Mouse (Mus musculus): ENCODE measurements around the gene Uqcrc1. TPM values are rescaled to one million over a fixed set of nuclear protein-coding genes. Genes with fewer than 3 reads are reported as not detected.

The Uqcrc1 gene
- 443 and 465 TPM in 2 replicates for polyA plus RNA-seq (2015; fragmentation: Nextera tagmentation; extraction: Ambion mirVana)

- ATAC-seq (replicated peaks): peak; percentile 87
These were observed at the start of gene Uqcrc1 for GRCm38 (mm10) chr9:108936418-108937364. TSS of gene Uqcrc1 (plus strand) at chr9:108936633.

GRCm38 (mm10) chr9:108912308-108912707 is 24.1 kb upstream of the Uqcrc1 start:
- H3K27ac ChIP-seq: no peak overlapping the region
- H3K4me2 ChIP-seq: no peak overlapping the region
- H3K36me3 ChIP-seq (replicated peaks): no peaks in the 10 kb centered on the region
- 66% methylated on average over 6 of the region's 6 CpGs for WGBS
- no peak overlapping the region for H3K4me3 ChIP-seq
- H3K4me1 ChIP-seq: no peaks in the 10 kb centered on the region
- no peak overlapping the region for H3K9ac ChIP-seq
- no peaks in the 10 kb centered on the region for H3K9me3 ChIP-seq
- H3K27me3 ChIP-seq (replicated peaks): no peaks in the 10 kb centered on the region
- ATAC-seq (replicated peaks): no peak

More at GRCm38 (mm10) chr9:108936418-108937364, at the start of gene Uqcrc1:
- Histone ChIP-seq H3K9me3 (no peaks in the 10 kb centered on the region), H3K9ac (peak within 1 kb of the TSS; percentile 83), H3K27me3 (replicated peaks) (no peaks in the 10 kb centered on the region), H3K4me1 (peaks cover 7% of the 10 kb centered on the region), H3K4me3 (peak within 1 kb of the TSS; percentile 54), H3K36me3 (replicated peaks) (peaks cover 24% of the 10 kb centered on the region; the same call in 1 of the 2 replicates), H3K4me2 (peak within 1 kb of the TSS; percentile 73), H3K27ac (peak within 1 kb of the TSS; percentile 61)
- under 1% methylated on average over 58 of the region's 58 CpGs for WGBS

DNA sequence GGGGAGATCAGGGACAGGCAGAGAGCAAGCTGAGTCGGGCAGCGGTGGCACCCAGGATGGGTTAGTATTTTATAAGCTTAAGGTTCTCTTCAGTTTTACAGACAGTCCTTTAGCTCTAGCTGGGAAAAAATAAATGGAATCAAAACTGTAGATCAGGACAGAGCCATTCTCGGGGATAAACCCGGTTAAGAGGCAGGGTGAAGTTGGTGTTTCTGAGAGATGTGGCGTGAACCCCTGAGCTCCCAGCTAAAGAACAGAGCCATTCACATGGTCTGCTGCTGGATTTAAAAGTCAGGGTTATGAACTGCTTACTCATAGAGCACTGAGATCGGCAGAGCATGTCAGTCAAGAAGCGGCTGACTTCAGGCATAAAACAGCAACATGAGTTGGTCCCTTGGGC is 23.3 kb upstream of the Uqcrc1 start:
- no peak overlapping the region for H3K9ac ChIP-seq
- no peak overlapping the region for H3K4me3 ChIP-seq
- H3K4me2 ChIP-seq: no peak overlapping the region
- H3K4me1 ChIP-seq: no peaks in the 10 kb centered on the region
- H3K27me3 ChIP-seq (replicated peaks): no peaks in the 10 kb centered on the region
- no peak overlapping the region for H3K27ac ChIP-seq
- 83% methylated on average over 7 of the region's 7 CpGs for WGBS
- H3K9me3 ChIP-seq: no peaks in the 10 kb centered on the region
- ATAC-seq (replicated peaks): no peak
- no peaks in the 10 kb centered on the region for H3K36me3 ChIP-seq (replicated peaks)

DNA sequence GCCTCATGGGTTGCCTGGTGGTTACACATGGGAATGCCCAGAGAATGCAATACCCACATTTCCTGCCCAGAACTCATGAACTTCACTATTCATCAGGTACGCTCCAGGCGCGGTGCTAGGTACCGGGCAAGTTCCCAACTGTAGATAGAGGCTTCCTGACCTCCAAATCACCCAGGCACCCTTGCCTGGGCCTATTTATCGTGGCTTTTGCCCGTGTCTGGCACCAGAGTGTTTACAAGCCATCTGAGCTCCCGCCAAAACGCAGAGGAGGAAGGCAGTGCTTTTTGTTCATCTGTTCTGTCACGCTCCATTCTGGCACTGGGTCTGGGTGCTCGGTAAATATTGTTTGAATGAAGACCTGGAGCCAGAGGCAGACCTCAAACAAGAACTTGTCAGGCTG is 22.8 kb upstream of the Uqcrc1 start:
- no peak overlapping the region for H3K4me2 ChIP-seq
- no peak for ATAC-seq (replicated peaks)
- H3K4me1 ChIP-seq: no peaks in the 10 kb centered on the region
- H3K4me3 ChIP-seq: no peak overlapping the region
- no peaks in the 10 kb centered on the region for H3K36me3 ChIP-seq (replicated peaks)
- no peaks in the 10 kb centered on the region for H3K9me3 ChIP-seq
- no peak overlapping the region for H3K27ac ChIP-seq
- no peaks in the 10 kb centered on the region for H3K27me3 ChIP-seq (replicated peaks)
- 70% methylated on average over 10 of the region's 10 CpGs for WGBS
- H3K9ac ChIP-seq: 0 out of 2 replicates have a peak overlapping the region, but pooled peaks have one; percentile 7

- H3K4me1 ChIP-seq: no peaks in the 10 kb centered on the region
- H3K27me3 ChIP-seq (replicated peaks): no peaks in the 10 kb centered on the region
- ATAC-seq (replicated peaks): peak; percentile 66
- no peak within 1 kb of the TSS; the same call in 1 of the 2 replicates for H3K27ac ChIP-seq
- no peaks in the 10 kb centered on the region for H3K36me3 ChIP-seq (replicated peaks)
- H3K9me3 ChIP-seq: no peaks in the 10 kb centered on the region
- 0 out of 2 replicates have a peak within 1 kb of the TSS, but pooled peaks have one; percentile 7 for H3K9ac ChIP-seq
- no peak within 1 kb of the TSS for H3K4me3 ChIP-seq
- H3K4me2 ChIP-seq: no peak within 1 kb of the TSS
- 55% methylated on average over 6 of the region's 6 CpGs for WGBS
These were observed 21.9 kb upstream of the Uqcrc1 start, which contains the start of gene Tmem89 for GRCm38 (mm10) chr9:108914491-108914890. TSS of gene Tmem89 (plus strand) at chr9:108914619.

DNA sequence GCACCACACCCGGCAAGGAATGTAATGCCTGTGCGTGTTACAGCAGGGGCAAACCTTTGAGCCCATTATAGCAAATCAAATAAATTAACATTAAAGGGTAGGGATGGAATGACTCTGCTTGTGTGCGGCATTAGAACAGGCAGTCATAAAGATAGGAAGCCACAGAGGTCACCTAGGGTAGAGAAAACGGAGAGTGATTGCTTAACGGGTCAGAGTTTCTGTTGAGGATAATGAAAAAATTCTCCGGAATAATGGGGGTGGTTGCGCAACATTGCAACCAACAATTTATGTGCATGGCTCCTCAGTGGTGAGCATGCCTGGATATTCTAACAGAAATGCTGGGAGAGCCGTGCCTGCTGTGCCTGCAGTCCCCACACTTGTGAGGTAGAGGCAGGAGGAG is 10.5 kb upstream of the Uqcrc1 start:
- WGBS: 82% methylated on average over 8 of the region's 8 CpGs
- H3K4me3 ChIP-seq: no peak overlapping the region

GRCm38 (mm10) chr9:108928424-108928823 is 8.0 kb upstream of the Uqcrc1 start:
- ATAC-seq (replicated peaks): no peak
- no peak overlapping the region for H3K27ac ChIP-seq
- 88% methylated on average over 3 of the region's 3 CpGs for WGBS

More for the DNA sequence above, 10.5 kb upstream of the Uqcrc1 start:
- no peak overlapping the region for H3K9ac ChIP-seq
- H3K9me3 ChIP-seq: no peaks in the 10 kb centered on the region
- H3K36me3 ChIP-seq (replicated peaks): no peaks in the 10 kb centered on the region
- H3K27ac ChIP-seq: no peak overlapping the region
- H3K27me3 ChIP-seq (replicated peaks): no peaks in the 10 kb centered on the region
- no peaks in the 10 kb centered on the region for H3K4me1 ChIP-seq
- H3K4me2 ChIP-seq: no peak overlapping the region
- no peak for ATAC-seq (replicated peaks)

DNA sequence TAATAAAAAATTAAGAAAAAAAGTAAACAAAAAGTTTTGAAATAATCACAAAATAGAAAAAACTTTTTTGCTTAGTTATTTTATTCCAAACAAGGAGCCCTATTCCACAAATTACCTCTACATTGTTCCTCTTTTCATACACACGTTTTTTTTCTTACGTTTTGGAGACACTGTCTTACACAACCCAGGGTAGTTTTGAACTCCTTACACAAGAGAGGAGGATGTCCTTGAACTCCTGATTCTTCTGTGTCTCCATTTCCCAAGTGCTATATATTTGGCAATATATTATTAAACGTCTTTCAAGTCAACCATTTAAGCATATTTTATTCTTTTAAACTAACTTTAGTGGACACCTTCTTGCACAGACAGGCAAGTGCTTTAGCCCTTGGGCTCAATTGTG is 442 bp upstream of the Uqcrc1 start:
- Histone ChIP-seq H3K27me3 (replicated peaks) (no peaks in the 10 kb centered on the region), H3K4me3 (0 out of 2 replicates have a peak overlapping the region, but pooled peaks have one; percentile 54), H3K27ac (no peak overlapping the region), H3K4me1 (peaks cover 7% of the 10 kb centered on the region), H3K9ac (no peak overlapping the region), H3K9me3 (no peaks in the 10 kb centered on the region), H3K4me2 (peak overlapping the region; percentile 36), H3K36me3 (replicated peaks) (peaks cover 22% of the 10 kb centered on the region; the same call in 1 of the 2 replicates)
- 14% methylated on average over 3 of the region's 3 CpGs for WGBS
- 0 out of 2 replicates have a peak, but pooled peaks have one; percentile 38 for ATAC-seq (replicated peaks)

More at GRCm38 (mm10) chr9:108928424-108928823, 8.0 kb upstream of the Uqcrc1 start:
- no peaks in the 10 kb centered on the region for H3K9me3 ChIP-seq
- no peak overlapping the region for H3K4me3 ChIP-seq
- no peaks in the 10 kb centered on the region for H3K4me1 ChIP-seq
- no peaks in the 10 kb centered on the region for H3K27me3 ChIP-seq (replicated peaks)
- no peaks in the 10 kb centered on the region for H3K36me3 ChIP-seq (replicated peaks)
- H3K9ac ChIP-seq: no peak overlapping the region
- no peak overlapping the region for H3K4me2 ChIP-seq

DNA sequence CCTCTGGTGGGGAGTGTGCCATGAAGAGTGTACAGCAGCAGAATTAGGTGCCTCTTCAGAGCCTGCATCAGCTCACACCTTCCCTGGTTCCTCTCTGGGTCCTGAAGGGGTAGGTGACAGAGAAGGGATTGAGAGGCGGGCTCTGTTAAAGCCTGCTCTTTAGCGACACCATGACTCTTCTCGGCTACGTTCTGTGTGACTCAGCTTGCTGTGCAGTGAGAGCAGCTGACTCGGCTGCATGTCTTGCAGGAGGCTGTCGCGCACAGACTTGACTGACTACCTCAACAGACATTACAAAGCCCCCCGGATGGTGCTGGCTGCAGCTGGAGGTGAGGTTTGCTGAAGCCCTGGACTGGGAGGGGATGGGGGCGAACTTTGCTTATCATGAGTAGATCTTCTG is 8.7 kb downstream of the Uqcrc1 start:
- H3K27ac ChIP-seq: no peak overlapping the region
- no peak overlapping the region for H3K9ac ChIP-seq
- 80% methylated on average over 9 of the region's 9 CpGs for WGBS

DNA sequence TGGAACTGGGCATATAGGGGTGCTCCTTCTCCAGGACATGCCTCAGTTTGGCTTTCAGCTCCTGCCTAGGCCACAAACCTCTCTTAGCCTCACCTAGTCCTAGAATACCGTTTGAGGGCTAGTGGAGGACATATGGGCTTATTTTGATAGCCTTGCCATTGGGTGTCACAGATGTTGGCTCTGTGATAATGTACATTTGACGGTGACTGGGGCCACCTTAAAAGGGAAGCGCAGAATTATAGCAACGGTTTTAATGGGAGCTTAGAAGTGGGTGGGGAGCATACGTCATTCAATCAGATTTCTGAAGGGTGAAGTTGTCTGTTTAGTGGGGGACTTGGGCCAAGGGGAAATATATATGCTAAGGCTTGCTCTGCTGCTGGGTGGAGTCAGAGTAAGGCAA is 9.2 kb downstream of the Uqcrc1 start:
- WGBS: 87% methylated on average over 5 of the region's 5 CpGs
- no peak overlapping the region for H3K27ac ChIP-seq
- ATAC-seq (replicated peaks): no peak

More for the DNA sequence above, 8.7 kb downstream of the Uqcrc1 start:
- Histone ChIP-seq H3K36me3 (replicated peaks) (peaks cover 74% of the 10 kb centered on the region), H3K4me2 (no peak overlapping the region), H3K4me3 (no peak overlapping the region), H3K27me3 (replicated peaks) (no peaks in the 10 kb centered on the region), H3K9me3 (no peaks in the 10 kb centered on the region), H3K4me1 (0 out of 2 replicates have a peak, but pooled peaks cover 4% of the 10 kb centered on the region)
- no peak for ATAC-seq (replicated peaks)

GRCm38 (mm10) chr9:108949231-108949966 is 13.0 kb downstream of the Uqcrc1 start:
- Histone ChIP-seq H3K4me1 (no peaks in the 10 kb centered on the region), H3K4me3 (no peak overlapping the region), H3K9me3 (no peaks in the 10 kb centered on the region), H3K27ac (no peak overlapping the region), H3K4me2 (no peak overlapping the region), H3K27me3 (replicated peaks) (peaks cover 21% of the 10 kb centered on the region), H3K9ac (no peak overlapping the region), H3K36me3 (replicated peaks) (peaks cover 58% of the 10 kb centered on the region)
- WGBS: 93% methylated on average over 13 of the region's 13 CpGs
- ATAC-seq (replicated peaks): no peak

More for the DNA sequence above, 9.2 kb downstream of the Uqcrc1 start:
- peaks cover 77% of the 10 kb centered on the region for H3K36me3 ChIP-seq (replicated peaks)
- H3K9me3 ChIP-seq: no peaks in the 10 kb centered on the region
- H3K4me1 ChIP-seq: 0 out of 2 replicates have a peak, but pooled peaks cover 4% of the 10 kb centered on the region
- no peak overlapping the region for H3K9ac ChIP-seq
- no peaks in the 10 kb centered on the region for H3K27me3 ChIP-seq (replicated peaks)
- H3K4me3 ChIP-seq: no peak overlapping the region
- H3K4me2 ChIP-seq: no peak overlapping the region

Measured in midbrain, embryonic 15.5 days (tissue).